Mouse (Mus musculus) macrophage (primary cell): Measurements from ENCODE around the gene Mrps35. TPM values are rescaled to one million over a fixed set of nuclear protein-coding genes. Genes with fewer than 3 reads are reported as not detected.

Source experiments
- H3K27ac ChIP-seq: fragments of 350-480 bp; formaldehyde crosslinking; 2 replicates; pipeline ENCODE4 v1.9.0; 2021
- H3K36me3 ChIP-seq: fragments of 350-480 bp; formaldehyde crosslinking; 2 replicates; pipeline ENCODE4 v1.9.0; 2021; ENCODE audit errors: inconsistent target
- H3K4me3 ChIP-seq: fragments of 350-480 bp; formaldehyde crosslinking; 2 replicates; pipeline ENCODE4 v1.9.0; 2021; ENCODE audit errors: inconsistent target
- H3K79me2 ChIP-seq: fragments of 350-480 bp; formaldehyde crosslinking; 2 replicates; pipeline ENCODE4 v1.9.0; 2021; ENCODE audit errors: inconsistent target
- WGBS: methylation state at CpG from one replicate; pipeline ENCODE4 v1.1.7; 2026; ENCODE audit warnings: inconsistent platforms; ENCODE audit not compliant: missing documents; 5-methylcytosine and 5-hydroxymethylcytosine counted together
- polyA plus RNA-seq: library from polyadenylated mRNA; stranded (reverse); fragments of 250-400 nt; gene quantifications from 3 replicates; pipeline ENCODE4 v1.2.4, GENCODE M21; 2018; ENCODE audit warnings: inconsistent platforms

Mrps35 gene
- polyA plus RNA-seq, 1 experiment from 2014 or later: 19.3 TPM

DNA sequence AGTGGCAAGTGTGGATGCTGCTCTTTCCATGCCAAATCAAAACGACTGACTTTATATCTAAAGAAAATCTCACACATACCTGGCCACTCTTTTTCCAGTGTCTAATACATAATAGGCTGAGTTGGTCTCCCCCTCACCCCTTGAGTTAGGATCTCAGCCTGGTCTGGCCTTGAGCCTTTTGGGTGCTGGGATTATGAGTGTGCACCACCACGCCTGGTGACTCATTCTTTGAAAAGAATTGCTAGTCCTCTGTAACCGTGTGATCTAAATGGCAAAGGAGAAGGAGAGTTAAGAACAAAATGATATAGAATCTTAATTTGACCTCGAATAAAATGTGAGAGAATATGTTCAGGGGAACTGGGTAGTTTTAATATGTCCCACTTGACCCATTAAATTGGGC lies 24.7 kb upstream of the Mrps35 start:
- H3K4me3 ChIP-seq: no peak overlapping the region
- no peaks in the 10 kb centered on the region for H3K79me2 ChIP-seq
- H3K36me3 ChIP-seq: peaks cover 9% of the 10 kb centered on the region; the same call in 1 of the 2 replicates
- WGBS: 91% methylated on average over 4 of the region's 4 CpGs
- no peak overlapping the region for H3K27ac ChIP-seq

DNA sequence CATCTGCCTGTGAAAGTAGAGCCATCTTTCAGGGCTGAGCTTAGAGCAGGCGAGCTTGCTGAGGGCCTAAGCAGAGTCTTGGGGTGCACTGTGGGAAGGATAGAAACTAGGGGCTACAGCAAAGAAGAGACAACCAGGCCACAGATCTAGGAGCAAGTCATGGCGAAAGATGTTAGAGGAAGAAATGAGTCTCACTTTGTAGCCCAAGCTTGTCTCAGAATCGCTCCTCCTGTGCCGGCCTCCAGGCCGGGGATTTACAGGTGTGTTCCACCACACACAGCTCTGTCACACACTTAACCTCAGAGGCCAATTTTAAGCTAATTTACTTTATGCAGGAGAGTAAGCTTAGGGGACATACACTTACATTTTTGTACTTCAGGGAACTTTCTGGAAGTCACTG lies 24.2 kb upstream of the Mrps35 start:
- WGBS: 99% methylated on average over 5 of the region's 5 CpGs

DNA sequence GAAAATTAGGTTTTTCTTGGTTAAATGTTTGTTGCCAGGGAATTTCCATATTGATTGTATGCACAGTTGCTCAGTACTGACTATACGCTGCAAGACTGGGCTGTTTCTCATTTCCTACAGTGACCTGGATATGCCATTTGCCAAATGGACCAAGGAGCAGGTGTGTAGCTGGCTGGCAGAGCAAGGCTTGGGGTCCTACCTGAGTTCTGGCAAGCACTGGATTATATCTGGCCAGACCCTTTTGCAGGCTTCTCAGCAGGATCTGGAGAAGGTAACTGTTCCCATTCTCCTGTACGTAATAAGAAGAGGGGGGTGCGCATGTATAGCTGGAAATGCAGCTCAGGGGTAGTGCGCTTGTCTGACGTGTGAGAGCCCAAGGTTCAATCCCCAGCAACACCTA lies 21.4 kb upstream of the Mrps35 start:
- 98% methylated on average over 5 of the region's 5 CpGs for WGBS
- H3K79me2 ChIP-seq: no peaks in the 10 kb centered on the region
- peaks cover 9% of the 10 kb centered on the region; the same call in 1 of the 2 replicates for H3K36me3 ChIP-seq
- H3K27ac ChIP-seq: no peak overlapping the region
- H3K4me3 ChIP-seq: no peak overlapping the region

More for the DNA sequence above, 24.2 kb upstream of the Mrps35 start:
- Histone ChIP-seq H3K79me2 (no peaks in the 10 kb centered on the region), H3K27ac (no peak overlapping the region), H3K4me3 (no peak overlapping the region), H3K36me3 (peaks cover 9% of the 10 kb centered on the region; the same call in 1 of the 2 replicates)

DNA sequence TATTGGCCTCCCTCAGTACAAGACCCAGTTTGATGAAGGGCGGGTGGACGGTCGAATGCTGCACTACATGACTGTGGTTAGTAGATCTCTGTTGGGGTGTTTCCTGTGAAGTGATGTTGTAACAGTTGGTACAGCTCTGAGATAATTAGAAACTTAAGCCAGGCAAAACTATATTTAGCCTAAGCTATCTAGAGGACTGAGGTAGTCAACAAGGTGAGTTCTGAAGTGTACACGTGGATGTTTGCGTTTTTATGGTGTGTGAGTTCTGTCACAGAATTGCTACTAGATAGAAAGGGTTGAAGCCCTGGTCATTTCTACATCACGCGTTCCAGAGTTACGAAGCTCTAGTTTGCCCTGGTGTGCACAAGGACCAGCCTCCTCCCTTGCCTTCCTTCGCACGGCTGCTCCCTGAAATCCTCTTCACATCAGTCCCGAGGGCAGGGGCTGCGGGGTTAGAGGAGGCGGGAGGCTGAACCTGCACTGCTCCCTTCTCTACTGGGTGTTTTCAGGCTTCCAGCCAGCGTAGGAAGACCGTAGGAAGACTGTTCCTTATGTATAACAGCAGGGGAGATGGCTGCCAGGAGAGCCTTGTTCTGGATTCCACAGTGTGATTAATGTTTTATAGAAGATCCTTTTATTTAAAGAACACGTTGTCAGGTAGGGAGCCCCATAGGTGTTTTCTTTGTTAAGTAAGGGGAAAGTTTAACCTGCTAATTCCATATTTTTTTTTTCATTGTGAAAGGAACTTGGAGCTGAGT lies 20.0 kb upstream of the Mrps35 start:
- Histone ChIP-seq H3K27ac (no peak overlapping the region), H3K79me2 (no peaks in the 10 kb centered on the region), H3K36me3 (peaks cover 9% of the 10 kb centered on the region; the same call in 1 of the 2 replicates), H3K4me3 (no peak overlapping the region)
- WGBS: 90% methylated on average over 16 of the region's 16 CpGs

DNA sequence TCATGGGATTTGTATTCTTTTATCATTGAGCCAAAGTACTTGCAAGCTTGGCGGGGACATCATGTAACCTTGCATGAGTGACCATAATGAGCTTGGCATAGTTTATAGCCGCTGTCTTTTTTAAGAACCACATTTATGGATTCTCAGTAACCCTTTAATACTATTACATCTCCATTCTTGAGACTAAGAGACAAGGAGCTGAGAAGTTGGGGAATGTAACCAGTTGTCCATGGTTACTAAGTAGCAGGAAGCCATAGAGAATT lies 19.5 kb upstream of the Mrps35 start:
- Histone ChIP-seq H3K79me2 (no peaks in the 10 kb centered on the region), H3K27ac (no peak overlapping the region), H3K4me3 (no peak overlapping the region), H3K36me3 (peaks cover 10% of the 10 kb centered on the region; the same call in 1 of the 2 replicates)
- 92% methylated on average over 2 of the region's 2 CpGs for WGBS

DNA sequence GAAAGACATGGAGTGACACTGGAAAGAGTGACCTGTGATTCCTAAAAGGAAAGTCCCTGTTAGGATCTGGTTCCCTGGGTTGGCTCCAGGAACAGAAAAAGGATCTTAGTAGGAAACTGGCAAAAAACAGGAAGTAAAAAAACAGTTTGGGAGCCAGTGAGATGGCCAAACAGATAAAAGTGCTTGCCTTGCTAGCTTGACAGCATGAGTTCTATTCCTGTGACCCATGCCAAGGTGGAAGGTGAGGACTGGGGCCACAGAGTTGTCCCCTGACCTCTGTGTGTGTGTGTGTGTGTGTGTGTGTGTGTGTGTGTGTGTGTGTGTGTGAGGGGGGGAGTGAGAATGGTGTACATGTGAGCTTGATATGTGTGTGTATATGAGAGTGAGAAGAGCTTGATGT lies 19.0 kb upstream of the Mrps35 start:
- Histone ChIP-seq H3K36me3 (peaks cover 15% of the 10 kb centered on the region; the same call in 1 of the 2 replicates), H3K79me2 (no peaks in the 10 kb centered on the region), H3K4me3 (no peak overlapping the region), H3K27ac (no peak overlapping the region)

DNA sequence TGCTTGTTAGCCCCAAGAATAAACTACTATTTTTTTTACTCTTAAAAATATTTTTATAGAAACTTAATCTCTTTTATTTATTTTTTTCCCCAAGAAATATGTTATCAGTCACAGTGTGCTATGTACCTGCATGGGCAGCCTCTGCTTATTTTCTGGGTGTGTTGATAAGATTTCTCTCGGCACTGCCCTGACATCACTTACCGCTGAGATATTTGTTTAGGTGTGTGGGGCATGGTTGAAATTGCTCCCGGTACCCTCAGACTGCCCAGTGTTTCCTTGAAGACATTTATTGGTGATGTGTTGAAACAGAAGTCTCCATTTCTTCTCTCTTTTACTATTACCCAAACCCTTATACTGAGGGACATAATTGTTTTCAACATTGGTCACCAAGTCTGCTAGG lies 17.8 kb upstream of the Mrps35 start:
- no peaks in the 10 kb centered on the region for H3K79me2 ChIP-seq
- 100% methylated on average over 2 of the region's 3 CpGs for WGBS
- no peak overlapping the region for H3K27ac ChIP-seq
- no peak overlapping the region for H3K4me3 ChIP-seq
- peaks cover 19% of the 10 kb centered on the region; the same call in 1 of the 2 replicates for H3K36me3 ChIP-seq

DNA sequence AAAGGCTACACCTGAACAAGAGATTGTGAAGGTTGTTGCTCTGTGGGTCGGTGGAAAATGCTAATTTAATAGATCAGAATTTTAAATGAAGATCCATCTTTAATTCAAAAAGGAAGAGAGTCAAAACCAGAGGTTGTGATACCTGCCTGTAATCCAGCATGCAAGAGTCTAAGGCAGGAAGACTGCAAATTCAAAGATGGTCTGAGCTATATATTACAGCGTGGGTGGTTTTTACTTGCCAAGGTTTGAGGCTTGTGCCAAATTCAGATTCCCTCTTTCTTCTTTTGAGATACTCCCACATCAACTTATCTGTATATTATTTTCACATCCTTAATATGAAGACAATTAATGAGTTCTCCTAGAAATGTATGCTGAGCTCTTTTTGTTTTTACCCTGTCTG lies 14.2 kb upstream of the Mrps35 start:
- Histone ChIP-seq H3K27ac (no peak overlapping the region), H3K79me2 (no peaks in the 10 kb centered on the region), H3K36me3 (peaks cover 20% of the 10 kb centered on the region; the same call in 1 of the 2 replicates), H3K4me3 (no peak overlapping the region)
- 93% methylated on average over 2 of the region's 2 CpGs for WGBS

DNA sequence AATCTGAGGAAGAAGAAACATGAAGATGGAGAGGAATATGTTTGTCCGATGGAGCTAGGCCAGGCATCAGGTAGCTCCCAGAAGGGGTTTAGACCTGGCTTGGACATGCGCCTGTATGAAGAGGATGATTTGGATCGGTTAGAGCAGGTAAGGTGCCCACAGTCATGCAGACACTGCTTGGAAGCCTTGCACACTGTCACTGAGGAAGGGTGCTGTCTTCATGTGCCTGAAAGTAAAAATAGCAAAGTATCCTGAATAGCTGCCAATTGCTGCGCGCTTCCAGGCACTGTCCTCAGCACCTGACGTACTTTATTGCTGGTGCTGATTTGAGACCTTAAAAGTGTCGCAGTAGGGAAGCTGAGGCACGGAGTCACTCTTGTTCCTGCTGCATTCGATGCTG lies 13.0 kb upstream of the Mrps35 start:
- peaks cover 20% of the 10 kb centered on the region; the same call in 1 of the 2 replicates for H3K36me3 ChIP-seq
- H3K79me2 ChIP-seq: no peaks in the 10 kb centered on the region
- no peak overlapping the region for H3K27ac ChIP-seq

DNA sequence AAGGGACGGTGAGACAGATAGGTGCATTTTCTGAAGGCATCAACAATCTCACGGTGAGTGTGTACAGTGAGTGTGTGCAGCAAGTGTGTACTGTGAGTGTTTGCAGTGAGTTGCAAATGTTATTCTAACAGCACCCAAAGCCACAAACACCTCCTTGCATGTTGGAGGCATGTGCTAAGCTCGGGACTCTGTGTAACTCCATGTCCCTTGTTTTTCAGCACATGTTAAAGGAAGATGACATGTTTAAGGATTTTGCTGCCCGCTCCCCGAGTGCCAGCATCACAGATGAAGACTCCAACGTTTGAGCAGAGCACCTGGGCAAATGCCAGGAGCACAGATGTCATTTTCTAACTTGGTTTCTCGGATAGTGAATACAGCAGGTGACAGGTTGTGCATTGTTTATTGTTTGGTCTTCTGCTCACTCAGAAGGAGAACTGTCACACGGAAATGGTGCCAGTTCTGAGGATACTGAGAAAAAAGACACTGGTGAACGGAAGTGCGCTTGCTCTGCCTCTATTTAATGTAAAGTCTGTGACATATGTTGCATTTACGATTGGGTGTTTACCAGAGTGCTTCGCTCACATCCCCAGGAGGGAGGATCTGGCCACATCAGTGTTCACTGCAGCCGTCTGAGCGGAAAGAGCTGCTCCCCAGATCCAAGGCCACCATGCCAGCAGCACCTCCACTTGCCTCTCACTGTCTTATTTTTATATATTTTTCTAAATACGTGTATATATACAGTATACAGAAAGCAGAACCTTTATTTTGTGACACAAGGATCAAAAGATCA lies 12.3 kb upstream of the Mrps35 start:
- 95% methylated on average over 15 of the region's 15 CpGs for WGBS
- Histone ChIP-seq H3K79me2 (no peaks in the 10 kb centered on the region), H3K36me3 (peaks cover 20% of the 10 kb centered on the region; the same call in 1 of the 2 replicates), H3K27ac (no peak overlapping the region), H3K4me3 (no peak overlapping the region)

More for the DNA sequence above, 13.0 kb upstream of the Mrps35 start:
- no peak overlapping the region for H3K4me3 ChIP-seq
- 91% methylated on average over 9 of the region's 9 CpGs for WGBS

DNA sequence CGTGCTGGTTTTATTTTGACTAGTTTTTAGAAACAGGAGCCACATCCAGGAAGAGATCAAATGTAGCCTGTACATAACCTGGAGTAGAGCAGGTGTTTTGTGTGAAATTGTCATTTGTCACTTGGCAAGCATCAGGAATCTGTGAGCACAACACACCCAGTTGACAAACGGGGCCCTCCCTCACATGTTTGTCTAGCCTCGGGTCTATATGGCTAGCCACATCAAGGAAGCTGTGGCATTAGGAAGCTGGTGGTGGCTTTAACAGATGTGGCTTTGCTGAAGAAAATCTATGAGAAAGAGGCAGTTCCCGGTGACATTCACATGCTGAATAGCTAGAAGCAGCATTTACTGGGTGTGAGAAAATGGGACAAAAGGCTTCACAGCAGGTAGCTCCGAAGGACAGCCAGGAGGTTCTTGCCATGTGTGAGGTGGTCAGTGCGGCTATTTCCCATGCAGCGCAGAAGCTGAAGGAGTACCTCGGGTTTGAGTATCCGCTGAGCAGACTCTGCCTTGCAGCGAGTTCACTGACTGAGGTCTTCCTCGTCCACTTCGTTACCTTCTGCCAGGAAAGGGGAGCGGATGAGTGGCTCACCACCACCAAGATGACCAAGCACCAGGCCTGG lies 10.2 kb upstream of the Mrps35 start, which contains the start of gene Rep15:
Rep15 (plus strand) TSS at position 282 of the 623 bp plus-strand sequence.
- 83% methylated on average over 13 of the region's 13 CpGs for WGBS
- Histone ChIP-seq H3K27ac (no peak within 1 kb of the TSS), H3K4me3 (no peak within 1 kb of the TSS), H3K36me3 (peaks cover 15% of the 10 kb centered on the region; the same call in 1 of the 2 replicates), H3K79me2 (no peaks in the 10 kb centered on the region)

DNA sequence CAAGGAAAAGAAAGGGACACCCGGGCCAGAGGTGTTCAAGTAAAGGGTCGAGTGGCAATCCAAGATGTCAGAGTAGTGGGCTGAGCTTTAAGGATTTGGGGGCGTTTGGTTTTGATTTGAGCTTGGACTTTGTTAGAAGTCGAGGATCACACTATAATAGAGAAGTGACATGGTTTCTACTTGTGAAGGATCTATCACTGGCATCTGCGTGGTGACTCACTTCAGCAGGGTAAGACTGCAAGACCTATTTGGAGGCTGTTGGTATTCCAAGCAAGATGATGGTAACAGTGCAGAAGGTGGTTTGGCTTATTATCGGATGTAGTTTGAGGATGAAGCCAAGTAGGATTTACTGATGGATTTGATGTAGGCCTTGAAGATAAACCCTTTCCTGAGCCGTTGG lies 1.1 kb downstream of the Mrps35 start:
- Histone ChIP-seq H3K79me2 (peaks cover 29% of the 10 kb centered on the region), H3K27ac (no peak overlapping the region), H3K36me3 (peaks cover 19% of the 10 kb centered on the region; the same call in 1 of the 2 replicates), H3K4me3 (peak overlapping the region; percentile 47)
- WGBS: 47% methylated on average over 7 of the region's 7 CpGs

DNA sequence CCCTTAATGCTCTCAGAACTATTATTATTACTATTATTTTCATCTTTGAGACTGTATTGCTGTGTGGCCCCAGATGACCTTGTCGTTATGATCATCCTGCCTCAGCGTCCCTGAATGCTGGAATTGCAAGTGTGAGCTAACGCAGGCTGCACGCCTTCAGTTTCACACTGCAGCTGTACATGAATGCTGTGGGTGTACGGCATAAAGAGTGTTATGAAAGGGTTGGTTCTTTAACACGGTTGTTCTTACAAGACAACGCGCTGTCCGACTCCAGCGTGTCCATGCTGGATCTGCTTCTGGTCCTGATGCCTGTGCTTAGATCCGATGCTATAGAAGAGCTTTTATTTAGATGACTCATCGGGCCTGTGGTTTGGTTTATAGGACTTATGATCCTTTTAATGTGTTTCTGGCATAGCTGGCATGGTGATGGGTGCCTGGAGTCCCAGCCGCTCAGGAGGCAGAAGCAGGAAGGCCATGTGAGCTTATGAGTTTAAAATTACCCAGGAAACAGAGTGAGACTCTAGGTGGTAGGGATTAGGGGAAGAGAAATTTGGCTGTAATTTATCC lies 6.8 kb downstream of the Mrps35 start:
- peaks cover 35% of the 10 kb centered on the region for H3K36me3 ChIP-seq
- no peak overlapping the region for H3K4me3 ChIP-seq
- WGBS: 97% methylated on average over 13 of the region's 13 CpGs

DNA sequence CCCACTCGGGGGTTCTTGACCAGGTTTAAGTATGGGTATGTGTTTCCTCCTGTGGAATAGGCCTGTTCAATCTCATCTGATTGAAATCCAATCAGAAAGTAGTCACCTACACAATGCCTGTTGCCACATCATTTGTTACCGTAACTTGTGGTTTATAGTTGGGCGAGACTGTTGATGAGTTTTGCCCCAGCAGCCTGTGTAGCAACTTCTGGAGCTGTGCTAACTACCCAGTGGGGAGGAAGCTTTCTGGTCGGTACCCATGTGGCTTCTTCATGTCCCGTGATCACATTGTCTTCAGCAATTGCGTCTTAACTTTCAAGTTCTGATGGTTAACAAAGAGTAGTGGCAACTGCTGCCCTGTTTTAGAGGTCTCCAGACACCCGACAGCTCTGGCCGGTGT lies 9.1 kb downstream of the Mrps35 start:
- Histone ChIP-seq H3K27ac (no peak overlapping the region), H3K36me3 (peaks cover 42% of the 10 kb centered on the region), H3K4me3 (no peak overlapping the region), H3K79me2 (no peaks in the 10 kb centered on the region)
- WGBS: 54% methylated on average over 8 of the region's 8 CpGs

More for the DNA sequence above, 6.8 kb downstream of the Mrps35 start:
- Histone ChIP-seq H3K27ac (no peak overlapping the region), H3K79me2 (peaks cover 15% of the 10 kb centered on the region)
